Mouse (Mus musculus) sigmoid colon, adult 10 weeks (tissue): ENCODE data around the gene Supt16. TPM values are rescaled to one million over a fixed set of nuclear protein-coding genes. Genes with fewer than 3 reads are reported as not detected.

ENCODE experiments used
- polyA plus RNA-seq: library from polyadenylated mRNA; stranded (reverse); fragments of 350-450 nt; fragmentation: Illumina TruSeq; extraction: RNeasy Lipid Tissue Mini Kit (QIAGEN cat#74804); gene quantifications from one replicate; pipeline ENCODE4 v1.2.3, GENCODE M21; 2014; ENCODE audit warnings: low read depth, low replicate concordance

Supt16 gene
- 63.7 TPM for polyA plus RNA-seq

GRCm38 (mm10) chr14:52197156-52197878, at the start of gene Supt16:
Gene Supt16 (minus strand): TSS chr14:52197416.

Other genes with a start within 250 kb of the Supt16 start
- gene Arhgef40, start 212.7 kb downstream of the Supt16 start, polyA plus RNA-seq: 6.1 TPM
- gene Tmem253, start 181.8 kb downstream of the Supt16 start, polyA plus RNA-seq: 3.0 TPM
- gene Zfp219, start 176.7 kb downstream of the Supt16 start, polyA plus RNA-seq: 1.7 TPM
- gene Olfr221, start 155.0 kb downstream of the Supt16 start, polyA plus RNA-seq: not detected
- gene Hnrnpc, start 93.4 kb downstream of the Supt16 start, polyA plus RNA-seq: 368 TPM
- gene Rpgrip1, start 86.7 kb downstream of the Supt16 start, polyA plus RNA-seq: 5.5 TPM
- 73.2 TPM for gene Chd8, start 60.4 kb upstream of the Supt16 start, polyA plus RNA-seq
- gene Tox4, start 81.7 kb upstream of the Supt16 start, polyA plus RNA-seq: 40.6 TPM
- gene Rab2b, start 82.1 kb upstream of the Supt16 start, polyA plus RNA-seq: 14.8 TPM
- gene Mettl3, start 107.7 kb upstream of the Supt16 start, polyA plus RNA-seq: 53.9 TPM
- 1.3 TPM for gene Sall2, start 131.3 kb upstream of the Supt16 start, polyA plus RNA-seq
- not detected for gene Olfr1513, start 159.0 kb upstream of the Supt16 start, polyA plus RNA-seq
- not detected for gene Olfr1512, start 181.8 kb upstream of the Supt16 start, polyA plus RNA-seq
- not detected for gene Olfr1511, start 200.0 kb upstream of the Supt16 start, polyA plus RNA-seq
- not detected for gene Olfr1510, start 217.0 kb upstream of the Supt16 start, polyA plus RNA-seq
- not detected for gene Olfr1509, start 245.6 kb upstream of the Supt16 start, polyA plus RNA-seq